Mouse (Mus musculus) ES-Bruce4 (cell line): ENCODE results near the gene Cs.

Experiments used
- CTCF ChIP-seq: IDR thresholded peaks from one replicate; pipeline ENCODE4 v1.8.1; 2011; ENCODE audit warnings: low read depth, low read length
- EP300 ChIP-seq: IDR thresholded peaks from 2 replicates; pipeline ENCODE4 v1.6.1; 2011; ENCODE audit warnings: low read depth, low read length; ENCODE audit not compliant: insufficient read depth

DNA sequence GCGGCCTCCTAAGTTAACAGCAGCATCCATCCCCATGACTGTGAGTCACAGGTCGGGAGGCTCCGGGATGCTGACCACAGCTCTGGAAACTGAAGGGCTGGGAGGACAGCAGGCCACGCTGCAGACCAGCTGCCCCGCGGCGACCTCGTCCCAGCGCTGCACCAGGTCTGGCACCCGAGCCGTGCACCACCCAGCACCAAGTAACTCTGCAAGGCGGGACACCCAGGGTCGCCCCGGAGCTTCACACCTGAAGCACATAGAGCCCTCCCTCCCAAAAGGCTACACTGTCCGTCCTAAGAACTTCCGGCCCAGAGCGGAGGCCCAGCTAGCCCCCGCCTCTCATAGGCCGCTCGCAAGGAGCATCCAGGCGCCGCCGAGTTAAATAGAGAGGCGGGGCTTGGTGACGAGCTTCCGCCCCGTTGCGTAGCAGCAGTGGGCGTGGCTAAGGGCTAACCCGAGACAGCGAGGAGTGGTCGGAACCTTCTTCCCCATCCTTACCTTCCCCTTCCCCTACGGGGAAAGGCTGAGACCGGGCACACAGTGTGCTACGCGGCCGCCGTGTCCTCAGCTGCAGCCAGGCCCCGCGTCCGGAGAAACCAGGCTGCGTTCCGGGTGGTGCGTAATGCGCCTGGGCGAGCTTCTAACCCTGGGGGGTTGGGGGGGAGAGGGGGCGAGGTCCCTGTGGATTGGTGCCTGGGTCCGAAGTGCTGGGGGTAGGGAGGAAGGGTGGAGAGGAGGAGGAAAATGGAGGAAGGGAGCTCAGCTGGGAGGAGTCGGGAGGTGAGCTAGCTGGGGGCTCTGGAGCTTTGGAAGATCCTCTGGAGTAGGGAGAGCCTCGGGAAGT, 73.9 kb downstream of the Cs start, which contains the start of the genes Nabp2 and Rnf41:
- no peak for TF ChIP-seq EP300
- no peak for TF ChIP-seq CTCF
